26 mouse cellular contexts compared by ENCODE assay signal in the genomic region with DNA sequence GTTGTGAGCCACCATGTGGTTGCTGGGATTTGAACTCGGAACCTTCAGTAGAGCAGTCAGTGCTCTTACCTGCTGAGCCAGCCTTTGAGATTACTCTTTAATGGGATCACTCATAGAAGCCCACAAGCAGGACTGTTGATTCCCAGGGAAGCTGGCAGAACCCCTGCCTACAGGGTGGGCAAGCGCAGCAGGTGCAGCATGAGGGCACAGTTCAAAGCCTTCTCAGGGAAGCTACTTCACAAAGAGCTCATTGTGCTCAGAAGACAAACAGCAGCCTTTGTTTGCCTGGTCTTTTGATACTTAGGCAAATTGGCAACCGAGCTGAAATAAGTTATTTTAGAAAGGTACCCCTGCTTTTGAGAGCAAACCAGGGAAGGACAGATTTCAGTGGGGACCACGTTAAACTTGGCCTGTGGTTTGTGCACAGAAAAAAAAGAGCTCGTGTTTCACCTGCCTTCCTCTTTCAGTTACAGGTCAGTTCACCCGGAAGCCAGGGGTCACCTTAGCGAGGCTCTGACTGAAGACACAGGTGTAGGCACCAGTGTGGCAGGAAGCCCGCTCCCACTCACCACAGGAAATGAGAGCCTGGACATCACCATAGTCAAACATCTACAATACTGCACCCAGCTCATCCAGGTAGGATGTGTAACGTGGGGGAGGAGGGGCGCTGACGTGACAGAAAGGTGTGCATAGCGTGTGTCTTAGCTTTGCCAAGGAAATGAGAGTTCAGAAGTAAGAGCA. TPM values are rescaled to one million over a fixed set of nuclear protein-coding genes. Genes with fewer than 3 reads are reported as not detected.
DNase-seq lines count a peak whose midpoint lies in the region; ATAC-seq and TF ChIP-seq lines count a peak whose summit lies in the region.
"Had no signal": no experiment of that assay in that cellular context is flagged by ENCODE, and none has a peak within 500 bp of the region (broad histone marks: within the 10 kb centered on the region; RNA-seq: fewer than 3 reads in every experiment).

No protein-coding gene starts in this region.

- no peaks in the 10 kb centered on the region for H3K27me3 ChIP-seq in lung, embryonic 14.5 days (ENCODE audit: insufficient read depth, low read length)
- H3K27me3 ChIP-seq in stomach, embryonic 15.5 days (replicated peaks) = no peaks in the 10 kb centered on the region
- H3K27me3 ChIP-seq in hindbrain, embryonic 12.5 days = no peaks in the 10 kb centered on the region
- H3K27me3 ChIP-seq: neural tube, embryonic 12.5 days had no signal

- no peaks in the 10 kb centered on the region for H3K9me3 ChIP-seq in lung, embryonic 14.5 days (ENCODE audit: low read depth, low read length)
- no peaks in the 10 kb centered on the region for H3K9me3 ChIP-seq in stomach, embryonic 15.5 days
- H3K9me3 ChIP-seq in hindbrain, embryonic 12.5 days (replicated peaks) = no peaks in the 10 kb centered on the region
- H3K9me3 ChIP-seq: hindbrain, embryonic 10.5 days; neural tube, embryonic 12.5 days had no signal

- WGBS in lung, embryonic 14.5 days = 66% methylated on average over 12 of the region's 12 CpGs
- WGBS in stomach, embryonic 15.5 days = 64% methylated on average over 12 of the region's 12 CpGs
- WGBS in hindbrain, embryonic 12.5 days = 61% methylated on average over 12 of the region's 12 CpGs

- H3K4me1 ChIP-seq in lung, embryonic 14.5 days (ENCODE audit: insufficient read depth) = 0 out of 2 replicates have a peak, but pooled peaks cover 2% of the 10 kb centered on the region
- H3K4me1 ChIP-seq in stomach, embryonic 15.5 days = peaks cover 3% of the 10 kb centered on the region; the same call in 1 of the 2 replicates
- peaks cover 10% of the 10 kb centered on the region for H3K4me1 ChIP-seq in hindbrain, embryonic 12.5 days

- H3K36me3 ChIP-seq in lung, embryonic 14.5 days (ENCODE audit: insufficient read depth) = no peaks in the 10 kb centered on the region
- H3K36me3 ChIP-seq in stomach, embryonic 15.5 days = no peaks in the 10 kb centered on the region
- H3K36me3 ChIP-seq in hindbrain, embryonic 12.5 days = peaks cover 4% of the 10 kb centered on the region; the same call in 1 of the 2 replicates
- H3K36me3 ChIP-seq: hindbrain, embryonic 10.5 days had no signal

- no peak for TF ChIP-seq CTCF in lung, embryonic 14.5 days (IDR thresholded peaks at IDR 0.05; ENCODE audit: low read depth)

- H3K4me3 ChIP-seq in lung, embryonic 14.5 days (ENCODE audit: low read depth, low read length) = no peak overlapping the region
- no peak overlapping the region for H3K4me3 ChIP-seq in stomach, embryonic 15.5 days (replicated peaks)
- H3K4me3 ChIP-seq in hindbrain, embryonic 12.5 days = no peak overlapping the region
- H3K4me3 ChIP-seq: gastrocnemius, adult 2 months; hindbrain, embryonic 10.5 days; left cerebral cortex, adult 2 months; neural tube, embryonic 12.5 days had no signal

- peak; percentile 74 for DNase-seq in heart, adult 11 months
- DNase-seq in heart, postnatal 25 days (ENCODE audit: low spot score) = no peak
- peak; percentile 25 for DNase-seq in lung, embryonic 14.5 days
- no peak for DNase-seq in lung, postnatal 14 days
- DNase-seq in thymus, postnatal 36 days = peak; percentile 38 to 49
- no peak for DNase-seq in cerebellum, adult 18-20 months
- DNase-seq: adrenal gland, postnatal 36 days; cerebellum, adult 11-12 months; cerebellum, postnatal 36 days; gastrocnemius, adult 2 months; left cerebral cortex, postnatal 4 days; liver; spleen, adult 18-20 months had no signal

- H3K4me2 ChIP-seq in lung, embryonic 14.5 days = no peak overlapping the region
- no peak overlapping the region for H3K4me2 ChIP-seq in stomach, embryonic 15.5 days
- H3K4me2 ChIP-seq in hindbrain, embryonic 12.5 days (replicated peaks) = no peak overlapping the region
- H3K4me2 ChIP-seq: midbrain, embryonic 11.5 days; neural tube, embryonic 12.5 days had no signal

- no peak overlapping the region for H3K9ac ChIP-seq in lung, embryonic 14.5 days
- no peak overlapping the region for H3K9ac ChIP-seq in stomach, embryonic 15.5 days
- no peak overlapping the region for H3K9ac ChIP-seq in hindbrain, embryonic 12.5 days
- H3K9ac ChIP-seq: neural tube, embryonic 12.5 days had no signal

- intact Hi-C loops in heart, postnatal 25 days (cut with DNase I) = no loop called here

- H3K27ac ChIP-seq in lung, embryonic 14.5 days (ENCODE audit: low read depth) = peak overlapping the region; percentile 26
- H3K27ac ChIP-seq in stomach, embryonic 15.5 days = peak overlapping the region; percentile 17; the same call in 1 of the 2 replicates
- H3K27ac ChIP-seq in hindbrain, embryonic 12.5 days = no peak overlapping the region
- H3K27ac ChIP-seq: hindbrain, embryonic 10.5 days; left cerebral cortex, adult 2 months; macrophage; neural tube, embryonic 12.5 days had no signal

- no peak for ATAC-seq in lung, embryonic 14.5 days (ENCODE audit: insufficient read depth)
- ATAC-seq in stomach, embryonic 15.5 days (ENCODE audit: insufficient read depth, low FRiP score, low read depth) = peak; percentile 54; the same call in 1 of the 2 replicates
- no peak for ATAC-seq in hindbrain, embryonic 12.5 days (ENCODE audit: low FRiP score)

RNA-seq across cellular contexts. Expression of gene Armh2, which starts 31.2 kb away (rescaled TPM):
- total RNA-seq in heart, postnatal 25 days (2021) = not detected
- polyA plus RNA-seq in lung, embryonic 14.5 days (2014; fragmentation: Nextera tagmentation; extraction: Ambion mirVana) = 0.30 TPM in 1 of 2 replicates, not detected in the other
- polyA plus RNA-seq in stomach, embryonic 15.5 days (2015; fragmentation: Nextera tagmentation; extraction: Ambion mirVana) = not detected in 2 replicates
- not detected in 2 replicates for polyA plus RNA-seq in hindbrain, embryonic 12.5 days (2016; fragmentation: Nextera tagmentation; extraction: Ambion mirVana)
- total RNA-seq: adrenal gland, postnatal 36 days; gastrocnemius, adult 2 months; granulocyte monocyte progenitor cell, adult 5-6 weeks; layer of hippocampus, adult 8-10 months; left cerebral cortex, adult 2 months; left cerebral cortex, postnatal 4 days had no signal
- polyA plus RNA-seq: forebrain, embryonic 11.5 days; heart, embryonic 14.5 days; hindbrain, embryonic 10.5 days; kidney, postnatal 0 days; liver, embryonic 16.5 days; macrophage; neural tube, embryonic 12.5 days had no signal

RNA-seq across cellular contexts. Expression of gene Gmnn, which starts 51.9 kb away (rescaled TPM):
- total RNA-seq in heart, postnatal 25 days (2021) = 10 to 100 TPM; 38.7 to 42.9 TPM
- polyA plus RNA-seq in lung, embryonic 14.5 days (2014; fragmentation: Nextera tagmentation; extraction: Ambion mirVana) = 134 and 135 TPM in 2 replicates
- 111 TPM in 2 replicates for polyA plus RNA-seq in stomach, embryonic 15.5 days (2015; fragmentation: Nextera tagmentation; extraction: Ambion mirVana)
- polyA plus RNA-seq in hindbrain, embryonic 12.5 days (2016; fragmentation: Nextera tagmentation; extraction: Ambion mirVana) = 67.6 and 76.3 TPM in 2 replicates

Comparison
In these comparisons a context has a peak if more than half of its experiments do, and no peak if none do; other contexts are left out.
1. DNase-seq: peak in heart, adult 11 months (single experiment), lung, embryonic 14.5 days (single experiment) and thymus, postnatal 36 days (2 of 2); none in heart, postnatal 25 days (single experiment), lung, postnatal 14 days (single experiment) and cerebellum, adult 18-20 months (0 of 2).